Mouse (Mus musculus) E14TG2a.4 (cell line): ENCODE results near the gene Tbx2.

Source experiments
- H3K27me3 ChIP-seq: 2 replicates; pipeline ENCODE4 v1.6.1; 2014; ENCODE audit warnings: low read length, control low read depth; ENCODE audit not compliant: insufficient read depth
- H3K36me3 ChIP-seq: 2 replicates; pipeline ENCODE4 v1.6.1; 2014; ENCODE audit warnings: low read length, control low read depth; ENCODE audit not compliant: insufficient read depth
- H3K4me1 ChIP-seq: replicated peaks from 2 replicates; pipeline ENCODE4 v1.6.1; 2014; ENCODE audit warnings: low read depth, low read length, control low read depth
- H3K4me3 ChIP-seq: replicated peaks from 2 replicates; pipeline ENCODE4 v1.5.1; 2014; ENCODE audit warnings: mild to moderate bottlenecking, low read length
- H3K9me3 ChIP-seq: 2 replicates; pipeline ENCODE4 v1.6.1; 2014; ENCODE audit warnings: low read length, control low read depth
- CTCF ChIP-seq: conservative IDR thresholded peaks from 2 replicates; pipeline ENCODE4 v1.5.1; 2014; ENCODE audit warnings: low read length
- NANOG ChIP-seq: IDR thresholded peaks from 2 replicates; pipeline ENCODE4 v1.6.1; 2014; ENCODE audit warnings: borderline replicate concordance, low read length, mixed read lengths
- POU5F1 ChIP-seq: IDR thresholded peaks from 2 replicates; pipeline ENCODE4 v1.6.1; 2014; ENCODE audit warnings: low read length, borderline replicate concordance

Gene Tbx2

DNA sequence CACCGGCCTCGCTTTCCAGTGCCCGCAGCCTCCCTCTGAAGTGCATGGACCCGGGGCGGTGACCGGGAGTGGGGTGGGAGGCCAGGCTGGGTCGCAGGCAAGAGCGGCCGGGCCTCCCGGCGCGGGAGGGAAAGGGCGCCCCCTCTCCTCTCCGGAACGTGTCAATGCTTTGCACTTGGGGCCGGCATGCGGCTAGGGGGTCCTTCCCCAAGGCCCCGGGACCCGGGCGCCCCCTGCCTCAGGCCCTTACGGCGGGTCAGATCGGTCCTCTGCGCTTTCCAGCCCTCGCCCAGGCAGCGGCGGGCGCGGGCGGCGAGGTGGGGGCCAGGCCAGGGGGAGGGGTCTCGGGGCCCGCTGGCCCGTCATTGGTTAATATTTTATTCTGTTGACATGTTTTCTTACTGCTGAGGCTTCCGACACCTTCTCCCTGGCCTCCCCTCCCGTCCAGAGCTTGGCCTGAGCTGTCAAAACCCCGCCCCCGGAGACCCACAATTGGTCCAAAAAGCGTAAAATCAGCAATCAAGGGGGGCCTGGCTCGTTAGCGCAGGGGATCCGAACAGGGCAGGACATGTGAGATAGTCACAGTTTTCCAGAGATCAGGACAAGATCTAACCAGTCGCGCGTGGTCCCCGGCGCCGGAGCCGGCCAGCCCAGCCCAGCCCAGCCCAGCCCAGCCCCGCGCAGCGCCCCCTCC is at the start of gene Tbx2:
Gene Tbx2, plus strand, starts transcription at position 321 of the 694 bp plus-strand sequence.
- no peaks in the 10 kb centered on the region for H3K36me3 ChIP-seq
- H3K9me3 ChIP-seq: no peaks in the 10 kb centered on the region
- H3K4me1 ChIP-seq: peaks cover 49% of the 10 kb centered on the region
- TF ChIP-seq POU5F1 (no peak), NANOG (no peak), CTCF (no peak)
- H3K4me3 ChIP-seq: peak within 1 kb of the TSS; percentile 79
- peaks cover 94% of the 10 kb centered on the region for H3K27me3 ChIP-seq

DNA sequence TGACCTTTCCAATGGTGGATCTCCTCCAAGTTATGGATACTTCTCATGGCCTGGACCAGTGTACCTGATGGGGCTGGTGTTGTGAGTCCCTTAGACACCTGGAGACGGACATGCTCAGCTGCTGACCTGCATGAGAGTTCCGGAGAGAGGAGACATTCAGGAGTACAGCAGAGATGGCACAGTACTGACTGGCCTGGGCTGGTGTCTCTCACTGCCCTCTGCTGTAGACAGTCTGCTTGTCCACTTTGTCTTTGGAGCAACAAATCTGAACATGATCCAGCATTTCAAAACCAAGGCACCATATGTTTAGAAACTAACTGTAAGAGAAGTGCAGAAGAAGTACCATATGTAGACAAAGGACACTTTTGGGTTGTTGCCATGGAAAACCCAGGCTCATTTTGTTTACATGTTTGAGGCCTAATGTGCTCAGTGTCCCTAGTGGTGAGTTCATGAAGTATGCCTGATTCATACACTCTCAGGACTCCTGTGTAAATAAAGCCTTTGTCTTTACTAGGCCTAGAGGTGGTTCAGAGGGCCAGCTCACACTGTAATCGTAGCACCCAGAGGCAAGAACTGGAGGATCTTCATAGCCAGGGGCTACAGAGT is 46.1 kb upstream of the Tbx2 start:
- Histone ChIP-seq H3K9me3 (no peaks in the 10 kb centered on the region), H3K4me1 (peaks cover 11% of the 10 kb centered on the region), H3K27me3 (peaks cover 2% of the 10 kb centered on the region; the same call in 1 of the 2 replicates), H3K4me3 (no peak overlapping the region), H3K36me3 (no peaks in the 10 kb centered on the region)
- TF ChIP-seq NANOG: no peak
- peak; percentile 20; the same call in 1 of the 2 replicates for TF ChIP-seq CTCF

DNA sequence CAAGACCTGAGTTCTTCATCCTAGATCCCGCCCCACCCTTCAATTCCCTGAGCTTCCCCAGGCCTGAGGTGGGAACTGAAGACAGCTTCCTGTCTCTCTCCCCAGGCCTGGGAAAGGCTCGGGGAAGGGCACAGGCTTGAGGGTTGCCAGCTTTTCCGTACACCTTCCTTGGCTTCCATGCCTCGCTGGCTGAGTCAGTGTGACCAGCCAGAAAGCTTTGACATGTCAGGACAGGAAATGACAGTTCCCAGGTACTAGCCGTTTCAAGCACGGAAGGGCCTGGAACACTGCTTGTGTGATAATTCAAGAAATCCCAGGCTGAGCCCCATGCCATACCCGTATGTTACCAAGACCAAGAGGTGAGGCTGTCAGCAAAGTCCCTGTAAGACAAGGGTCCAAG is 42.6 kb upstream of the Tbx2 start:
- TF ChIP-seq NANOG (no peak), CTCF (no peak), POU5F1 (no peak)
- Histone ChIP-seq H3K27me3 (no peaks in the 10 kb centered on the region), H3K36me3 (no peaks in the 10 kb centered on the region)

DNA sequence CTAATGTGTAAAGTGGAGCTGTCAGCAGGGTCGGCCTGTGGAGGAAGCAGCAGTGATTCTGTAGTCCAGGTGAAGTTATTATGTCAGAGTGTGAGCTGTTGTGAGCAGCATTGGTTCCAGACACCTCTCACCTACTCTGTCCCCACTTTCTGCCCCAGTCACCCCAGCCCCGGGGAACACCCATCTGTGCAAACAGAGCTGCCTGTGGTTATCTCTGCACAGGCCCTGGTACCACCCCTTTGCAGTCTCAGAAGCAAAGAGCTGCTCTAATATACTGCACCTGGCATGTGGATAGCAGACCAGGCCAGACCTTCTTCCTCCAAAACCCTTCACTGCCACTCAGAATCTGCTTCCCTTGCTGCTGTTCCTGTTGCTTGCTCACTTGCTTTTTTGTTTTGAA is 42.1 kb upstream of the Tbx2 start:
- Histone ChIP-seq H3K9me3 (no peaks in the 10 kb centered on the region), H3K4me3 (no peak overlapping the region), H3K4me1 (peaks cover 27% of the 10 kb centered on the region), H3K27me3 (no peaks in the 10 kb centered on the region), H3K36me3 (no peaks in the 10 kb centered on the region)
- no peak for TF ChIP-seq CTCF
- TF ChIP-seq NANOG: no peak
- no peak for TF ChIP-seq POU5F1

More for the DNA sequence above, 42.6 kb upstream of the Tbx2 start:
- no peak overlapping the region for H3K4me3 ChIP-seq
- peaks cover 30% of the 10 kb centered on the region for H3K4me1 ChIP-seq
- no peaks in the 10 kb centered on the region for H3K9me3 ChIP-seq

DNA sequence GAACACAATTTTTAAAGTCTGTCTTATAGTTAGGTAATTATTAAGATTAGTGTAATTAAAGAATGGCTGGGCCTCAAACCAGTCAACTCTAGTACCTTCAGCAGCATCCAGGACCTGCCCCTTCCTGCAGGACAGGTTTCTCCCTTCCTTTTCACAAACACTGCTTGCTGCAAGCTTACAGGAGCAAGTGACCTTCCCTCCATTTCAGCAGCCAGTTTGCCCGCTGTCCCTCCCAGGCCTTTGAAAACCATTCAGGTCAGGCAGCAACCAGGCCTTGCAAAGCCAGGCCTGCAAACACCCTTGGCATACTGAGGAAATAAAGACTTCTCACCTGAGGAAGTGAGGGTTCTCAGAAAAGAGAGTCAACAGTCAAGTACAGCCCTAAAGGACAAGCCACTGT is 41.1 kb upstream of the Tbx2 start:
- no peaks in the 10 kb centered on the region for H3K36me3 ChIP-seq
- no peaks in the 10 kb centered on the region for H3K9me3 ChIP-seq
- H3K4me3 ChIP-seq: no peak overlapping the region
- no peak for TF ChIP-seq CTCF
- TF ChIP-seq NANOG: no peak
- no peak for TF ChIP-seq POU5F1
- no peaks in the 10 kb centered on the region for H3K27me3 ChIP-seq
- H3K4me1 ChIP-seq: peaks cover 27% of the 10 kb centered on the region

DNA sequence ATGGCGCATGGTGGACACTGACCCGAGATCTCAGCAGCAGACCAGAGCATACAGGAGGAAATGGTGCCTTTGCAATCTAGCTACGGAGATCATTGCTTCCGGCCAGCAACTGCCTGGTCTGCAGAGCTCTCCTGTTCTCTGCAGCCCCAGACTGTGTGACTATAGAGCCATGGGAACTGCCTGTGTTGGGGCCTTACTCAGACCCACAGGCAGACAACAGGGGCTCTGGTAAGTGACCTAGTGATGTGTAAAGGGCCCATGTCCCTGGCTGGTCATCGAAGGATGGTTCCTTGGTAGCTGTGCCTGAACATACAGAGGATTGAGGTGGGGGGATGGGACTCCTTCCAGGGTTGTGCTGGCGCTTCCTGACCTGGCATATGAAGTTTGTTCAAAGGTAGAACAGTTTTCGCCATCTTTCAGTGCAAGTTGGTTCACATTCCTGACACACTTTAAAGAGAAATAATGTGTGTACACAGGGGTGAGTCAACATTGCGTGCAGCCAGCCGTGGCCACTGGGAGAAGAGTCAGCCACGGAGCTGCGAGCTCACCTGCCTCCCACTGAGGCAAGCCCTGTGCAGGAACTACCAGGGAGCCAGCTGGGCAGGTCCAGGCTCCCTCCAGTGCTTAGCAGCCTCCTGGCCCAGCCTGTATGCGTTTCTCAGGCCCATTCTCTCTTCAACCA is 39.7 kb upstream of the Tbx2 start:
- Histone ChIP-seq H3K36me3 (no peaks in the 10 kb centered on the region), H3K4me3 (no peak overlapping the region), H3K9me3 (no peaks in the 10 kb centered on the region), H3K27me3 (no peaks in the 10 kb centered on the region), H3K4me1 (peaks cover 27% of the 10 kb centered on the region)
- TF ChIP-seq POU5F1 (no peak), NANOG (no peak), CTCF (no peak)

DNA sequence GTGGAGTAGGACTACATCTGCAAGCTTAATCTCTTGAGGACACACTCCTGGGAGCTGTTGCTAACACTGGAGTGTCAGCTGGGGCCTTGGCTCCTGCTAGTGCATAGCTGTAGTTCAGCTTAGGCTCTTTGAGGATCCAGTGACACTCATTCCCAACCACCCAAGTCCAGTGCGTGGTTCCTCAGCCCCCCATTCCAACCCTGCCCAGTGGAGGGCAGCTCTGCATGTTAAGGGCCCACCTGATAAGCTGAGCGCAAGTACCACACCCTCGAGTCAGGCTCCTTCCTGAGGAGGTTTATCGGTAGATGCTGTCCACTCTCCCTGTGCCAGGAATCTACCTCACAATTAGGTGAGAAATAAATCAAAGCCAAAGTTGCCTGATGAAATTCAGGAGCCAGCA is 32.9 kb upstream of the Tbx2 start:
- no peak for TF ChIP-seq NANOG
- no peak for TF ChIP-seq CTCF
- no peak for TF ChIP-seq POU5F1
- Histone ChIP-seq H3K9me3 (no peaks in the 10 kb centered on the region), H3K4me1 (peaks cover 11% of the 10 kb centered on the region), H3K27me3 (no peaks in the 10 kb centered on the region), H3K36me3 (no peaks in the 10 kb centered on the region), H3K4me3 (no peak overlapping the region)

DNA sequence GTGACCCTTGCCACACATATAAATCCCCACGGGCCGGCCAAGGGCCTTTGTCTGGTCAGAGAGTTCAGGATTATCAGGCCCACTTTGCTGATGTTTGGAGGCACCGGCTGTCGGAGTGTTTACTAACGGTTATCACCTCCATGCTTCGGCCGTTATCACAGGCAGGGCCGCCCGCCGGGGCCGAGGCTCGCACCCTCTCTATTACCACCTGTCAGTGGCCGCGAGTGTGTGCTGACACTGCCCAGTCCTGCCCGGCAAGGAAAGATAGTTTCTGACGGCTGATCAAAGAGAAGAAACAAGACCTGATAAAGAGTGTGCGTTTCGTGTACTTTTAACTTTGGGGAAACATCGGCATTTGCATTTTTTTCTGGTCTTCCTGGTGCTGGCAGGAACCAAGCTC is 32.5 kb upstream of the Tbx2 start:
- no peak overlapping the region for H3K4me3 ChIP-seq
- TF ChIP-seq POU5F1: no peak
- no peak for TF ChIP-seq NANOG
- no peak for TF ChIP-seq CTCF
- no peaks in the 10 kb centered on the region for H3K9me3 ChIP-seq
- no peaks in the 10 kb centered on the region for H3K36me3 ChIP-seq
- H3K27me3 ChIP-seq: no peaks in the 10 kb centered on the region
- H3K4me1 ChIP-seq: peaks cover 11% of the 10 kb centered on the region; the same call in 1 of the 2 replicates

DNA sequence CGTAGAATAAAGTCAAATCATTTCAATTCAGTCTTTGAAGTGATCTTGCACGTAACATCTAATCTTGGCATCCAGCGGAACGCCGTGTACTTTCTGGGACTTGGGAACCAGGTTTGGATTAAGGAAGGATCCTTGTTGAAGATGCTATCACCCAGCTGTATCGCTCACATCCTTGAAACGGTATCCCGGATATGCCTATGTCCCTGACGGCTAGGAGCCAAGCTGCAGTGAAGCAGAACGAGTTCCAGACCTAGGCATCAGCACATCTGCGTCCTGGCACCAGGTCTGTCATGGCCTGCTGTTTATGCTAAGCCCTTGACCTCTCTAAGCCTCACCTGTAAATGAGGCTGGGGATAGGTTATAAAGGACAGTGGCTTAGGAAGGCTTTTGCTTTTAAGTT is 32.0 kb upstream of the Tbx2 start:
- H3K4me3 ChIP-seq: no peak overlapping the region
- TF ChIP-seq POU5F1 (no peak), CTCF (no peak), NANOG (no peak)
- peaks cover 11% of the 10 kb centered on the region; the same call in 1 of the 2 replicates for H3K4me1 ChIP-seq
- no peaks in the 10 kb centered on the region for H3K9me3 ChIP-seq
- no peaks in the 10 kb centered on the region for H3K27me3 ChIP-seq
- no peaks in the 10 kb centered on the region for H3K36me3 ChIP-seq
